Mouse (Mus musculus) embryonic fibroblast, embryonic 13.5 days (primary cell): ENCODE results near the gene Trhr2. TPM values are rescaled to one million over a fixed set of nuclear protein-coding genes. Genes with fewer than 3 reads are reported as not detected.

Experiments
- H3K27ac ChIP-seq: 2 replicates; pipeline ENCODE4 v1.5.1; 2012; ENCODE audit warnings: low read length, control low read depth, inconsistent platforms; ENCODE audit not compliant: insufficient read depth
- H3K4me1 ChIP-seq: 2 replicates; pipeline ENCODE4 v1.6.1; 2011; ENCODE audit warnings: low read length; ENCODE audit not compliant: control insufficient read depth, insufficient read depth
- H3K4me3 ChIP-seq: 2 replicates; pipeline ENCODE4 v1.5.1; 2011; ENCODE audit warnings: mild to moderate bottlenecking, control low read depth, low read length; ENCODE audit not compliant: insufficient read depth
- CTCF ChIP-seq: IDR thresholded peaks from 2 replicates; pipeline ENCODE4 v1.5.1; 2011; ENCODE audit warnings: mild to moderate bottlenecking, control low read depth, low read length, moderate library complexity, borderline replicate concordance; ENCODE audit not compliant: insufficient read depth
- POLR2A ChIP-seq: IDR thresholded peaks from 2 replicates; pipeline ENCODE4 v1.6.1; 2011; ENCODE audit warnings: low read depth, mild to moderate bottlenecking, control low read depth, low read length, moderate library complexity
- polyA plus RNA-seq: library from polyadenylated mRNA; stranded (reverse); fragments of >200 nt; gene quantifications from 2 replicates; pipeline ENCODE4 v1.2.4, GENCODE M21; 2011; ENCODE audit warnings: low read depth; ENCODE audit not compliant: missing spikeins, insufficient read length

Gene Trhr2
- polyA plus RNA-seq, 1 experiment, result not detected

- peaks cover 17% of the 10 kb centered on the region for H3K4me1 ChIP-seq
- H3K4me3 ChIP-seq, result no peak overlapping the region
- TF ChIP-seq POLR2A (peak; percentile 51), CTCF (no peak)
- no peak overlapping the region for H3K27ac ChIP-seq
Observed at GRCm38 (mm10) chr8:122343758-122344157, 16.8 kb downstream of the Trhr2 start.

DNA sequence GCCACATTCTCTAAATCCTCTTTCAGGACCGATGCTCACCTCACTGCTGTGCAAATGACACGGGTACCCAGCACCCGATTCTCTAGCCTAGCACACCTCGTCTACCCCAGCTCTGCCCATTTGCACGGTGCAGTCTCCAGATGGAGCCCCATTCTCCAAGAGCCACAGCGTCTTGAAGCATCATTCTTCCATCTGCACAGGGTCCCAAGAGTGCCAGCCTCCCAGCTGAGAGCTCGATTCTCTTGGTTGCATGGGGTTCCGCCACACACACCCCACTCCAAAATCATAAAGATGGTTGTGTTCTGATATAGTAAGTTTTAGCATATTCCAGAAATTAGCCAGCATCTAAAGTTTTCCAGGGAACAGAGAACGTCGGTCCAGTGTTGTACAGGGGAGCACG, 17.2 kb downstream of the Trhr2 start:
- H3K4me3 ChIP-seq, result no peak overlapping the region
- peaks cover 17% of the 10 kb centered on the region for H3K4me1 ChIP-seq
- no peak overlapping the region for H3K27ac ChIP-seq
- no peak for TF ChIP-seq POLR2A
- TF ChIP-seq CTCF, result no peak

DNA sequence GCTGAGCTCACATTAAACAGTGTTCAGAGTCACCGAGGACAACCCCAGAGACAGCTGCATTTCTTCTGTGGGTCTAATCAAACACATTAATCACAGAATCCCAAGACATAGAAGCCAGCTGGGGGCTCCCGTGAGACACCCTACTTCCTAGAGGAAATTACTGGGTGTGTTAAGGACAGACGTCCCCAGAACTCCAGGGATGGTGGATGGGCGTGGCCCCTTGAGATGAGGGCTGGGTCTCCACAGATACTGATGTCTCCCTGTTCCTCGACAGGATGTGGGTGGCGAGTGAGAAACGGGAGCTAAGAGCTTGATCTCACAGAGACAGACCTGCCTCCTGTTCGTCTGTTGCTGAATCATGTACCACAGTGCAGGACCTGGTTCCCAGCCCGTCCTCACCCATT, 17.7 kb downstream of the Trhr2 start:
- no peak overlapping the region for H3K4me3 ChIP-seq
- peaks cover 17% of the 10 kb centered on the region for H3K4me1 ChIP-seq
- no peak overlapping the region for H3K27ac ChIP-seq
- TF ChIP-seq POLR2A (peak; percentile 36; the same call in 1 of the 2 replicates), CTCF (no peak)

- H3K4me1 ChIP-seq, result peaks cover 17% of the 10 kb centered on the region
- H3K4me3 ChIP-seq, result no peak overlapping the region
- H3K27ac ChIP-seq, result no peak overlapping the region
- TF ChIP-seq CTCF (no peak), POLR2A (no peak)
Observed at GRCm38 (mm10) chr8:122342362-122342761, 18.2 kb downstream of the Trhr2 start.

DNA sequence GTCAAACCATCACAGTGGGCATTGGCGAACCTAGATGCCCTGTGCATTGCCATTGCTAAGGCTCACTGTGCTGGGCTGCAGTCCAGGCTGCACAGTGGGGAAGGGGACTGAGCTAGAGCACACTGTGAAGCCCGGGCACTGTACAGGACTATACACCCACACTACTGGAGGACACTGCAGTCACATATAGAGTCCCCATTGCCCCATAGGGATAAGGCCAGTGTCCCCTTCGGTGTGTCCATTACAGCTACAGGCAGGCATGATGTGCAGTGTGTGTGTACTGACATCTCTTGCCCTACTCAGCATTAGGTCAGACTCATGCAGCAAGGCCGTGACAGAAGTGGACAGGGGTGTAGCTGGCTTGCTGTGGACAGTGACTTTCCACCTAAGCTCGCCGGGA, 18.8 kb downstream of the Trhr2 start:
- no peak for TF ChIP-seq POLR2A
- TF ChIP-seq CTCF, result no peak
- peaks cover 17% of the 10 kb centered on the region for H3K4me1 ChIP-seq
- no peak overlapping the region for H3K4me3 ChIP-seq
- H3K27ac ChIP-seq, result no peak overlapping the region

DNA sequence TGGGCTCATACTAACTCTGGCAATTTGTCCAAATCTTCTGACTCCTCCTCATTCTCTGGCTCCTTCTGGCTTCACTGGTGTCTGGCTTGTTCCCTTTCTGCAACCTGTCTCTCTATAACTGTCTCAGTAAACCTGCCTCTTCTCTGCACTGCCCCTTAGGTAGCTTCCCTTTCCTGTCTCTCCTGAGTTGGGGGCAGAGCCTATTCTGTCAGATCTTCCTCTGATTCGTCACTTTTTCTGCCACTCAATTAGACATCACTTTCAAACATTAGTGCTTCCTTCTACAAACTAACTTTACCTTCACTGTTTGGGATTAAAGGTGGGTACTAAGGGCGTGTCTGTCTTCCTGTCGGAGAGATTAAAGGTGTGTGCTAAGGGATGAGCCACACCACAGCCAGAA, 19.8 kb downstream of the Trhr2 start:
- H3K4me3 ChIP-seq, result no peak overlapping the region
- H3K27ac ChIP-seq, result no peak overlapping the region
- H3K4me1 ChIP-seq, result peaks cover 17% of the 10 kb centered on the region
- TF ChIP-seq CTCF (no peak), POLR2A (no peak)

DNA sequence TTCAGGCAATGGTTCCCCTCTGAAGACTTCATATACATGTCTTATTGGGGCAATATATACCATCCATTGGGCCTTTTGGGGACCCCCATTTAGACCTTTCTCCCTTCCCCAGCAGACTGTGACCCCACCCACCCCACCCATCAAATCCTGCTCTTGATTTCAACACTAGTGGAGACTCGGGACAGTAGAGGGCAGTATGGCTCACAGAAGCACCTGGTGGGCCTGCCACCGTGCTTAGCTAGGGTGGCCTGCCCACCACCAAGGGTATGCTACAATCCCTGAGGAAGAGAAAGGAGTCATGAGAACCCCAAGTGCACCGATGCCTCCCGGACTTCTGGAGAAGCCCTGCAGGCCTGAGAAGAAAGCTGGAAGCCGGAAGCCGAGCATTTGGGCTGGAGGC, 21.7 kb downstream of the Trhr2 start:
- TF ChIP-seq POLR2A, result no peak
- TF ChIP-seq CTCF, result peak; percentile 25; the same call in 1 of the 2 replicates
- Histone ChIP-seq H3K4me3 (no peak overlapping the region), H3K27ac (no peak overlapping the region), H3K4me1 (peaks cover 10% of the 10 kb centered on the region; the same call in 1 of the 2 replicates)

DNA sequence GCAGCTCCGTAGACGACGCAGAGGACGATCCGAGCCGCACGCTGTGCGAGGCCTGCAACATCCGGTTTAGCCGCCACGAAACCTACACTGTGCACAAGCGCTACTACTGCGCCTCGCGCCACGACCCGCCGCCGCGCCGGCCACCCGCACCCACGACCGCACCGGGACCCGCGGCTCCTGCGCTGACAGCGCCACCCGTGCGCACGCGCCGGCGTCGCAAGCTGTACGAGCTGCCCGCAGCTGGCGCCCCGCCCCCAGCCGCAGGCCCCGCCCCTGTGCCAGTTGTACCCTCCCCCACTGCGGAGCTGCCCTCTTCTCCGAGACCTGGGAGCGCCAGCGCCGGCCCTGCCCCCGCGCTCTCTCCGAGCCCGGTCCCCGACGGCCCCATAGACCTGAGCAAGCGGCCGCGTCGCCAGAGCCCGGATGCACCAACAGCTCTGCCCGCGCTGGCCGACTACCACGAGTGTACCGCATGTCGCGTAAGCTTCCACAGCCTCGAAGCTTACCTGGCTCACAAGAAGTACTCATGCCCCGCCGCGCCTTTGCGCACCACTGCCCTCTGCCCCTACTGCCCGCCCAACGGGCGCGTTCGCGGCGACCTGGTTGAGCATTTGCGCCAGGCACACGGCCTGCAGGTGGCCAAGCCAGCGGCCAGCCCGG, 24.2 kb downstream of the Trhr2 start:
- Histone ChIP-seq H3K27ac (no peak overlapping the region), H3K4me3 (peak overlapping the region; percentile 38), H3K4me1 (no peaks in the 10 kb centered on the region)
- 0 out of 2 replicates have a peak, but pooled peaks have one; percentile 21 for TF ChIP-seq POLR2A
- TF ChIP-seq CTCF, result no peak

DNA sequence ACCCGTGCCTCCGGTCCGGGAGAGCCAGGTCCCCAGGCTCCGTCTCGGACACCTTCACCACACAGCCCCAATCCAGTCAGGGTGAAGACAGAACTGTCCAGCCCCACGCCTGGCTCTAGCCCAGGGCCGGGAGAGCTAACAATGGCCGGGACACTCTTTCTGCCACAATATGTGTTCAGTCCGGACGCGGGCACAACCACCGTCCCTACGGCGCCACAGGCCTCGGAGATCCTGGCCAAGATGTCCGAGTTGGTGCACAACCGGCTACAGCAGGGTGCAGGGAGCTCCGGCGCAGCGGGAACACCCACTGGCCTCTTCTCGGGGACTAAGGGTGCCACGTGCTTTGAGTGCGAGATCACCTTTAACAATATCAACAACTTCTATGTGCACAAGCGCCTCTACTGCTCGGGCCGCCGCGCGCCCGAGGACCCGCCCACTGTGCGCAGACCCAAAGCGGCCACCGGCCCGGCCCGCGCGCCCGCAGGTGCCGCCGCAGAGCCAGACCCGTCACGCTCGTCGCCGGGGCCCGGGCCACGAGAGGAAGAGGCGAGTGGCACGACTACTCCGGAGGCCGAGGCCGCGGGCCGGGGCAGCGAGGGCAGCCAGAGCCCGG, 24.8 kb downstream of the Trhr2 start:
- H3K4me1 ChIP-seq, result no peaks in the 10 kb centered on the region
- no peak overlapping the region for H3K27ac ChIP-seq
- peak overlapping the region; percentile 38 for H3K4me3 ChIP-seq
- TF ChIP-seq CTCF (no peak), POLR2A (no peak)

DNA sequence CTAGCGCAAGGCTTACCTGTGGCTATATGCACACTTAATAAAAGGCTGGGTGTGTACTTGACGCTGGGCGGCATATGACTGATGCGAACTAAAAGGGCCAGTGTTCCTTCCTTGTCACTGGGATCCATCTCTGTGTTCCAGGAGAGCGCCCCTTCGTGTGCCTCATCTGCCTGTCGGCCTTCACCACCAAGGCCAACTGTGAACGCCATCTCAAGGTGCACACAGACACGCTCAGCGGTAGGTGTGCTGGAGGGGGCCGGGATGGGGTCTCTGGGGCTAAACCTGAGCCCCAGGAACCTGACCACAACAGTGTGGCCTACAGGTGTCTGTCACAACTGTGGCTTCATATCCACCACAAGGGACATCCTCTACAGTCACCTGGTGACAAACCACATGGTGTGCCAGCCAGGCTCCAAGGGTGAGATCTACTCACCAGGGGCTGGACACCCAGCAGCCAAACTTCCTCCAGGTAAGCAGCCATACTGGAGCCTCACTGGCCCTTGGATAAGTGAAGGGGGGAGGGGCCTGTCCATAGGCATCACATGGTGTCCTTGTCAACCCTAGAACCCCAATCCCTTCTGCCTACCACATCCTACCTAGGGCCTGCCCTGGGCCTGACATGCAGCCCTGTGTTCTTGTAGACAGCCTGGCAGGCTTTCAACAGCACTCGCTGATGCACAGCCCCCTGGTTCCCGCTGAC, 25.6 kb downstream of the Trhr2 start:
- Histone ChIP-seq H3K27ac (no peak overlapping the region), H3K4me3 (no peak overlapping the region), H3K4me1 (no peaks in the 10 kb centered on the region)
- TF ChIP-seq POLR2A, result no peak
- TF ChIP-seq CTCF, result no peak
